Mouse (Mus musculus): ENCODE measurements around the gene Ckb.
A peak's percentile ranks its signal among the peaks of the same experiment; 100 is the strongest.

The Ckb gene

DNA sequence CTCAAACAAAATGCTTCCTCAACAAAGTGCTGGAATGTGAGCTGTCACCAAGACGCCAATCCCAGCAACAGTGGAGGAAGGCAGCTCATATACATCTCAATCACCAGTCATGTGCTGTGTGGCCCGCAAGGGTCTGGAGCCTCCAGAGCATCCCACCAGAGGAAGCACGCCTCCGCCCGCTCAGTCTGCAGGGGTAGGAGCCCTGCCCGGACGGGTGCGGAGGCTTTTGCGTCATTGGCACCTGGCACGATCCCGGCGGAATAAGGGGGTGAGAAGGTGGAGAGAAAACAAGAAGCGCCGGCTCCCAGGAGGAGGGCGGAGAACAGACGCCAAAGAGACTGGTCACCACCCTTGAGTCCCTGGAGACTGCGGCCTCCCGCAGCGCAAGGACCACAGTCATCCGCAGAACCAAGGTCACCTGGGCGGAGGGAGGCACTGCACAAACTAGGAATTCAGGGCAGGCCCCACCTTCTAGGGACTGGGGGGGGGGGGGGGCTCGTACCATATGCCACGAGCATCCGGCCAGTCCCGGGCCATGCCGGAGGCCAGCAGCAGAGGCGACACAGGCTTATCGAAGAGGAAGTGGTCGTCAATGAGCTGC, 1.7 kb downstream of the Ckb start:
- peaks cover 23% of the 10 kb centered on the region for H3K27me3 ChIP-seq (ENCODE audit: insufficient read depth, low read length)
- TF ChIP-seq POU5F1 (IDR thresholded peaks at IDR 0.05; ENCODE audit: borderline replicate concordance, low read length) = no peak
- no peak for TF ChIP-seq NANOG (IDR thresholded peaks at IDR 0.05; ENCODE audit: borderline replicate concordance, low read length)
- TF ChIP-seq CTCF (conservative IDR thresholded peaks at IDR 0.05; ENCODE audit: low read length) = no peak
- H3K9me3 ChIP-seq (ENCODE audit: low read length) = no peaks in the 10 kb centered on the region
- peaks cover 37% of the 10 kb centered on the region for H3K36me3 ChIP-seq (ENCODE audit: insufficient read depth, low read length)
- H3K4me1 ChIP-seq (replicated peaks; ENCODE audit: low read depth, low read length) = peaks cover 72% of the 10 kb centered on the region
- peak overlapping the region; percentile 89 for H3K4me3 ChIP-seq (replicated peaks; ENCODE audit: low read length)

DNA sequence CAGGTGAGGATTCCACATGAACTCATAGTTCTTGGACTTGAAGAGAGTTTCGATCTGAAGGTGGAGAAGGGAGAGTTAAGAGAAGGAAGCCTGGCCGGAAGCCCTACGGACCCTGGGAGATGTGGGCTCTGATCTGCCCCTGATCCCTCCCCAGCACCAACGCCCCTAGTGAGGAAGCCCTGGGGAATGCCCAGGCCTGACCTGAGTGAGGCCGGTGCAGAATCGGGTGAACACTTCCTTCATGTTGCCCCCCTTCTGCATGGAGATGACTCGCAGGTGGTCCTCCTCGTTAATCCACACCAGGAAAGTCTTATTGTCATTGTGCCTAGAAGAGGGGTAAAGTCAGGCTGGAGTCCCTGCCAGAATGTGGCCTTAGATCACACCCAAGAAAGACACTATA, 2.2 kb downstream of the Ckb start:
- Histone ChIP-seq H3K27me3 (ENCODE audit: insufficient read depth, low read length) (peaks cover 23% of the 10 kb centered on the region), H3K4me3 (replicated peaks; ENCODE audit: low read length) (peak overlapping the region; percentile 89), H3K9me3 (ENCODE audit: low read length) (no peaks in the 10 kb centered on the region), H3K36me3 (ENCODE audit: insufficient read depth, low read length) (peaks cover 37% of the 10 kb centered on the region), H3K4me1 (replicated peaks; ENCODE audit: low read depth, low read length) (peaks cover 72% of the 10 kb centered on the region)
- no peak for TF ChIP-seq POU5F1 (IDR thresholded peaks at IDR 0.05; ENCODE audit: borderline replicate concordance, low read length)
- no peak for TF ChIP-seq NANOG (IDR thresholded peaks at IDR 0.05; ENCODE audit: borderline replicate concordance, low read length)
- no peak for TF ChIP-seq CTCF (conservative IDR thresholded peaks at IDR 0.05; ENCODE audit: low read length)

DNA sequence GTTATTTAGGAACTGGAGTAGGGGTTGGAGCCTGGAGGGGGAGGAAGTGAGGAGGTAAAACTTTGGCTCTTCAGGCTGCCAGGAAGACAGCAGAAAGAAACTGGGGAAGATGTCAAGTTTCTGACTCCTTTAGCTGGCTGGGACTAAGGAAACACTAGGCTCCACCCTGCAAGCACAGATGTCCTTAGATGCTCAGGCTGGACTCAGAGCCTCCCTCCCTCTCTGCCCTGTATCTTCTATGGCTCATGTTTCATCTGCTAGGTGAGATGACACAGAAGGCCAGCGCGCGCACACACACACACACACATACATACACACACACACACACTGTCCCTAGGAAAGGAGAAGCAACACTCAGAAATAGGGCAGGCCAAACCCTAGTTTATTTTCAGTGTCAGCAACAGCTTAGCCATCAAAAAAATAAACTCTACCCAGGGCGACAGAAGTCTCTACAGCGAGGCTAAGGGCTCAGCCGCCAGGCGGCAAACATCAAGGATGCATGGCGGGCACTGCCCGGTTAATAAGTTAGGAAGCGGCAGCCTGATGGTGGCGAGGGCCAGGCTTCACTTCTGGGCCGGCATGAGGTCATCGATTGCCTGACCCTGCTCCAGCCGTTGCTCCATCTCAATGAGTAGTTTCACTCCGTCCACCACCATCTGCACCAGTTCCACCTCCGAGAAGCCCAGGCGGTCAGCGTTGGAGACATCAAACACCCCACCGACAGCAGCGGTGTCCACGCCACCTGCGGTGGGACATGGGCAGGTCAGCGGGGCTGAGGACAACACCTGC, 2.9 kb downstream of the Ckb start:
- peaks cover 22% of the 10 kb centered on the region for H3K27me3 ChIP-seq (ENCODE audit: insufficient read depth, low read length)
- no peaks in the 10 kb centered on the region for H3K9me3 ChIP-seq (ENCODE audit: low read length)
- peaks cover 73% of the 10 kb centered on the region for H3K4me1 ChIP-seq (replicated peaks; ENCODE audit: low read depth, low read length)
- H3K4me3 ChIP-seq (replicated peaks; ENCODE audit: low read length) = peak overlapping the region; percentile 89
- TF ChIP-seq NANOG (IDR thresholded peaks at IDR 0.05; ENCODE audit: borderline replicate concordance, low read length) = no peak
- TF ChIP-seq POU5F1 (IDR thresholded peaks at IDR 0.05; ENCODE audit: borderline replicate concordance, low read length) = no peak
- no peak for TF ChIP-seq CTCF (conservative IDR thresholded peaks at IDR 0.05; ENCODE audit: low read length)
- H3K36me3 ChIP-seq (ENCODE audit: insufficient read depth, low read length) = peaks cover 37% of the 10 kb centered on the region

DNA sequence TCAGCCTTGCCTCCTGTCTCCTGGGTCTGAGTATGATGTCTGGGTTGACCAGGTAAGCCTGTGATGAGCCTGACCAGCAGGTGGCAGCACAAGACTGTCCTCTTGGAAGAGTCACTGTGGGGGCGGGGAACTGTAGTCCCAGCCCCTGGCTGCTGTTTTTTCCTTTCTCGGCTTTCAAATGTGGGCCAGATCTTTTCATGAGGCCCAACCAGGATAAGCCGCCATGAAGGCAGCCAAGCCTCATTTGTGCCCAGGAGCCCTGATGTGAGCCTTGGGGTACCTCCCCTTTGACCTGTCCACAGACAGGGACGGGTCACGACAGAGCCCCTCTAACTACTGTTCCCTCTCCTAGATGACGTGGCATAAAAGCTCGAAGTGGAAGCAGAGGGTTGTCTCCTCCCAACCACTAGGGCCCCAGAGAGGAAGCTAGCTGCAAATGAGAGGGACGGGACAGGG, 3.7 kb downstream of the Ckb start:
- Histone ChIP-seq H3K9me3 (ENCODE audit: low read length) (no peaks in the 10 kb centered on the region), H3K4me1 (replicated peaks; ENCODE audit: low read depth, low read length) (peaks cover 73% of the 10 kb centered on the region), H3K36me3 (ENCODE audit: insufficient read depth, low read length) (peaks cover 37% of the 10 kb centered on the region), H3K27me3 (ENCODE audit: insufficient read depth, low read length) (peaks cover 15% of the 10 kb centered on the region), H3K4me3 (replicated peaks; ENCODE audit: low read length) (no peak overlapping the region; the same call in 1 of the 2 replicates)
- TF ChIP-seq CTCF (conservative IDR thresholded peaks at IDR 0.05; ENCODE audit: low read length) (peak; percentile 84), POU5F1 (IDR thresholded peaks at IDR 0.05; ENCODE audit: borderline replicate concordance, low read length) (no peak)

DNA sequence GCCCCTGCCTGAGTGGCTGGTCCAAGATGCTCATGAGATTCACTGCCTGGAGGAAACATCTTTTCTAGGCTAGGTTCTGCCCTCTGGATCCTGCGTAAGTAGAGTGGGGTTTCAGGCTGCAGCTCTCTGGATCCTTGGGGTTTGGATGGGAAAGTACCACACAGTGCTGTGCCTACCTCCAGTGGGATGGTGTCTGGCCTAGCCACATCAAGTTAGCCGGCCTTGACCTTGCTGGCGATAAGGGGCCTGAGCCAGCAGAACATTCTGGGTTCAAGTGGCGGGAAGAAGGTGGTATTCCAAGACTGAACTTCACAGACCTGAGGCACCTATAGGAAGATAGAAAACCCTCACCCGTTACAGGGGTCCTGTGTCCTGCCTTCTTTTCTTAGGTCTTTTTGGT, 4.7 kb downstream of the Ckb start:
- Histone ChIP-seq H3K4me1 (replicated peaks; ENCODE audit: low read depth, low read length) (peaks cover 73% of the 10 kb centered on the region), H3K27me3 (ENCODE audit: insufficient read depth, low read length) (peaks cover 5% of the 10 kb centered on the region), H3K4me3 (replicated peaks; ENCODE audit: low read length) (no peak overlapping the region), H3K36me3 (ENCODE audit: insufficient read depth, low read length) (peaks cover 37% of the 10 kb centered on the region), H3K9me3 (ENCODE audit: low read length) (no peaks in the 10 kb centered on the region)
- no peak for TF ChIP-seq CTCF (conservative IDR thresholded peaks at IDR 0.05; ENCODE audit: low read length)

DNA sequence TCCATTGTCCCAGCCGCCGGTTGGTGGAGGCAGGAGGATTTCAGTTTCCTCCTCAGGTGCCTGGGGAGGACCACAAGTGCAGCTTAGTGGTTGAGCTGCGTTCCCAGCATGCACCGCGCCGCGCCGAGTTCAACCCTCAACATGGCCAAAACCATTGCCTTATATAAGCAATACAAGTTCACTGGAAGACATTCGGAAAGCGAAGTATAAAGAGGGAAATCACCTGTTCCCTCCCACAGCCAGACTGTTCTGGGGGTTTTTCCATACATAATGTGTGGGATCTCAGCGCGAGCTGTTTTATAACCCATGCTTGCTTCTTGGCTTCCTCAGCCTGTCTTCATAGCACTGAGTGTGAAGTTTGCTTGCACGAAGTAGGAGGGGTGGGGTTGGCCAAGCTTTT, 5.8 kb downstream of the Ckb start:
- Histone ChIP-seq H3K36me3 (ENCODE audit: insufficient read depth, low read length) (peaks cover 34% of the 10 kb centered on the region), H3K27me3 (ENCODE audit: insufficient read depth, low read length) (no peaks in the 10 kb centered on the region), H3K9me3 (ENCODE audit: low read length) (no peaks in the 10 kb centered on the region), H3K4me1 (replicated peaks; ENCODE audit: low read depth, low read length) (peaks cover 82% of the 10 kb centered on the region), H3K4me3 (replicated peaks; ENCODE audit: low read length) (no peak overlapping the region)
- TF ChIP-seq POU5F1 (IDR thresholded peaks at IDR 0.05; ENCODE audit: borderline replicate concordance, low read length) (no peak), NANOG (IDR thresholded peaks at IDR 0.05; ENCODE audit: borderline replicate concordance, low read length) (no peak), CTCF (conservative IDR thresholded peaks at IDR 0.05; ENCODE audit: low read length) (no peak)

DNA sequence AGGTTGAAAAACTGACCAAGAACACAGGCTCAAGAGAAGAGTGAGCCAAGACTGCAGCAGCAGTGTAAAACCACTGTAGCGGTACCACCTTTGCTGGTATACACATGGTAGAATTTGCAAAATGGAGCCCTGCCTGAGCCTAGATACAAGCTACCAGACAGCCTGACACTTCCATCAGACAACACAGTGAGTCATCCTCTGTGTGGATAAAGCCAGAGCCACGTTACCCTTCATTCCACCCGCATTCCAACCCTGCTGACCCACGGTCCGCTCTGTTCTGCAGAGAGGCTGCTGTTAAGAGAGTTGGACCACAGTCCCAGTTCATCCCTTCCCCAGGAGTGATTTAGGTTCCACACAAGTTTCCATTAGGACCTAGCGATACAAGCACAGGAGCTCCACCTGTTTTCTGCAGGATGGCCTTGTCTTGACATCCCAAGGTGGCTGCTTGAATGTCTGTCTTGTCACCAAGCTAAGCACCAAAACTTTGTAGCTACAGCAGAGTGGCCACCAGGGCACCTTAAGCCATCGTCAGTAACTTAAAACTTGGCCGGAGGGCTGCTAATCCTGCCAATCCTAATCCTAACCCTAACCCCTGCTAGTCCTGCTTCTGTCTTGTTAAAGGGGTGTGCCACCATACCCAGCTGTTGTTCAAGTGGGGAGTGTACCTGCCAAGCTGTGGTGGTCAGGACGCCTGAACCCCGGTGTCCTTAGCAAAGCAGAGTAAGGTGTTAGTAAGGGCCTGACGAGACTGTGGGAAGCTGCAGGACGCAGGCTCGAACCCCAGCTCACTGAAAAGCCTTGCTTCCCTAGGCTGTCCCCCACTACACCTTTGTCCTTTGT, 6.9 kb downstream of the Ckb start:
- H3K4me1 ChIP-seq (replicated peaks; ENCODE audit: low read depth, low read length) = peaks cover 88% of the 10 kb centered on the region
- peaks cover 24% of the 10 kb centered on the region for H3K36me3 ChIP-seq (ENCODE audit: insufficient read depth, low read length)
- H3K4me3 ChIP-seq (replicated peaks; ENCODE audit: low read length) = no peak overlapping the region
- H3K9me3 ChIP-seq (ENCODE audit: low read length) = no peaks in the 10 kb centered on the region
- no peaks in the 10 kb centered on the region for H3K27me3 ChIP-seq (ENCODE audit: insufficient read depth, low read length)
- no peak for TF ChIP-seq NANOG (IDR thresholded peaks at IDR 0.05; ENCODE audit: borderline replicate concordance, low read length)
- TF ChIP-seq CTCF (conservative IDR thresholded peaks at IDR 0.05; ENCODE audit: low read length) = 0 out of 2 replicates have a peak, but pooled peaks have one; percentile 1
- TF ChIP-seq POU5F1 (IDR thresholded peaks at IDR 0.05; ENCODE audit: borderline replicate concordance, low read length) = no peak

DNA sequence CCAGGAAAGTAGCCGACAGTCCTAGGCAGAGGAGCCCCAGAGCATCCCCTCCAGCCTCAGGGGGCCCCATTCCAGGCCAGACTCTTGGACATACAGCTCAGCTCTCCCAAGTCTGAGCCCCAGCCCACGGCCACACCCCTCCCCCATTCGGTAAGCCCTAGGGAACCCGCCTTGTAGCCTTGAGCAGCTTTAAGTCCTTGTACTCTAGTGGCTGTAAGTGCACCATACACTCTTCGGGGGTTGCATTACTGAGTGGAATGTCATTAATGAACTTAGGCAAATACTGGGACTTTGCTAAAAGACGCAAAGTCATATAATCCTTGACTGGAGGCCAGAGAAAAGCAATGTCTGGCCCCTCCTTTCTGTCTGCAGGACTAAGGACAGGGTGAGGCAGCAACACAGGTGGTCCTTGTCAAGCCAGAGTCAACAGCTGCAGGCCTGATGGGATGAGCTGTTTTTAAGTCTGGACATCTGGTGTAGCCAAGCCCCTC, 7.9 kb downstream of the Ckb start:
- TF ChIP-seq POU5F1 (IDR thresholded peaks at IDR 0.05; ENCODE audit: borderline replicate concordance, low read length) (no peak), CTCF (conservative IDR thresholded peaks at IDR 0.05; ENCODE audit: low read length) (no peak; the same call in 1 of the 2 replicates), NANOG (IDR thresholded peaks at IDR 0.05; ENCODE audit: borderline replicate concordance, low read length) (no peak)
- peaks cover 88% of the 10 kb centered on the region for H3K4me1 ChIP-seq (replicated peaks; ENCODE audit: low read depth, low read length)
- H3K9me3 ChIP-seq (ENCODE audit: low read length) = no peaks in the 10 kb centered on the region
- peaks cover 15% of the 10 kb centered on the region for H3K36me3 ChIP-seq (ENCODE audit: insufficient read depth, low read length)
- H3K27me3 ChIP-seq (ENCODE audit: insufficient read depth, low read length) = no peaks in the 10 kb centered on the region
- peak overlapping the region; percentile 62 for H3K4me3 ChIP-seq (replicated peaks; ENCODE audit: low read length)

Measured in E14TG2a.4 (cell line).